Mouse (Mus musculus) CD8-positive naive resting alpha-beta T cell, adult 2 months (primary cell): ENCODE measurements at regions not wholly inside any gene's neighbourhood (a gene's known extent, or its start where the extent isn't known, plus 50 kb on each side); places are given as distances from the start of the nearest gene placed in this dataset.

Experiments
- DNase-seq, 2 experiments: peaks; one replicate each; pipeline ENCODE4 v3.0.0; 2022; ENCODE audit warnings: low read depth in 2 of 2, low spot score in 2 of 2

- no peak for DNase-seq
Measured at GRCm38 (mm10) chr4:87401316-87402172, 171.3 kb upstream of the Slc24a2 start.

GRCm38 (mm10) chr4:87386835-87387234, 156.6 kb upstream of the Slc24a2 start:
- DNase-seq: no peak

GRCm38 (mm10) chr4:87386271-87386670, 156.0 kb upstream of the Slc24a2 start:
- DNase-seq: no peak

DNA sequence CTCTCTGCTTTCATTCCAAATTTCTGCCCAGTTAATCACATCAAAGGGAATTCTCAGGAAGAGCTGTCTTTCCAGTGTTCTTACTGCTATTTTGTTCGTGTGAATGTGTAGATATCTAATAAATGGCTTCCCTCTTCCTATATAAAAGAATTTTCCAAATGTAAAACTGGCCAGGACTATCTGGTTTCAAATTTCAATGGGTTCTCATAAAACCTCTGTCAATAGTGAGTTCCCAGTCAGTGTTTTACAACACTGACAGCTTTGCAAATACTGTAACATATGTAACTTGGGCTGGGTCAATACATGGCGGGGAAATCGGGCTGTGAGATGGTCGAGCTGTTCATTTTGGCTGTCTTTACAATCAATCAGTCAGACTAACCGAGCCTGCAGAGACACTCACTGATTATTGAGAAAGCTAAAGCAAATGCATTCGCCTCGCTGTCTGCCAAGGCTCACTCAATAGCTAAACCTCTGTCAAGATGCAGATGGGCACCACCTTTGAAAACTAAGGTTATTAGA, 155.0 kb upstream of the Slc24a2 start:
- no peak for DNase-seq

- no peak for DNase-seq
Measured at GRCm38 (mm10) chr4:87384469-87385044, 154.3 kb upstream of the Slc24a2 start.

- no peak for DNase-seq
Measured at GRCm38 (mm10) chr4:87380716-87381115, 150.4 kb upstream of the Slc24a2 start.

GRCm38 (mm10) chr4:87379516-87380173, 149.4 kb upstream of the Slc24a2 start:
- no peak for DNase-seq

DNA sequence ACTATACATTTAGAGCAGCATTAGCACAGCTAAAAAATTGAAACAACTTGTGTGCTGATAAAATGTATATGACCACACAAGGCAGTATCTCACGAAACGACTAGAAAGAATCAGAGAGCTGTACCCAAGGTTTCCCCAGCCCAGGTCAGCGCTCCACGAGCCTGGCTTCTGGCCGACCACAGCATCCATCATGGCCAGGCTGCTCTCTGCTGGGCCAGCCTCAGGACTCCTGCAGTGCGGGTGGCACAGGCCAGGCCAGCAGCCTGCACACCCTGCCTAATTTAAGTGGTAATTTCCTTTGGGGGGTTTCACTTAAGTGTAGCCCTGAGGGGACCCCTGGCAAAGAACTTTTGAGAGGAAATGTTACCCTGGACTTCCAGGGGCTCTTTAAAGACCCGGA, 141.7 kb upstream of the Slc24a2 start:
- no peak for DNase-seq

- no peak for DNase-seq
Measured at GRCm38 (mm10) chr4:87369626-87370234, 139.5 kb upstream of the Slc24a2 start.

DNA sequence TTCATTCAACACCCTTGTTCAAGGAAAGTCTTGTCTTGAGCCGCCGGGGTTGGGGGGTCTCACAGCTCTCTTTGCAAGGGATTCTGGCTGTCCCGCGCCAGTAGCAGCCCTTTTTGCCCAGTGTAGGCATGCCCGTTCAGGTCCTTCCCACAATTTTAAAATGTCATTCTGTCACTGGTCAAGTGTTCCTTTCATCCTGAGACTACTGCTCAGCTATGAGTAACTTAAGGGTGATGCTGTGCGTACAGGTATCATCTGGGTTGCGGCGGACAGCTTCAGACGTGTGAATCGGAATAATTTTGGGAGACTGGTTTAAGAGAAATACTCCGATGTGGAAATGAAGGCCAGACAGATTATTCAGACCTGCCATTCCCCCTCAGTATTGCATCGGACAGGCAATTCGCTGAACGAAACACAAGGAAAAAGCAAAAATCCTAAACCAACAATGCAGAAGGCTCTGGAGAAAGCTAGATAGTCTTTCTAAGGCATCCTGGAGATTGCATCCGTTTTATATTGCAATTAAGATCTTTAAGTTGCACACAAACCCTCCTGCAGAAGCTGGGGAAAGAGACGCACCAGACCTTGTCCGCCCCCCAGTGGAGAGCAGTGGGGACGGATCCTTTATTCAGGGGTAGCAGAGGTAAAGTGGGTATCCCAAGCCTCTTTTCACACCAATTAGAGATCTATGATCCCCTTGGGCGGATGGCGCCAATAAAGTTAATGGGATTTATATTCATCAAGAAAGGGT, 138.3 kb upstream of the Slc24a2 start:
- peak; percentile 19 to 56 for DNase-seq

- peak; percentile 77 to 80 for DNase-seq
Measured at GRCm38 (mm10) chr4:87367732-87368412, 137.6 kb upstream of the Slc24a2 start.

DNA sequence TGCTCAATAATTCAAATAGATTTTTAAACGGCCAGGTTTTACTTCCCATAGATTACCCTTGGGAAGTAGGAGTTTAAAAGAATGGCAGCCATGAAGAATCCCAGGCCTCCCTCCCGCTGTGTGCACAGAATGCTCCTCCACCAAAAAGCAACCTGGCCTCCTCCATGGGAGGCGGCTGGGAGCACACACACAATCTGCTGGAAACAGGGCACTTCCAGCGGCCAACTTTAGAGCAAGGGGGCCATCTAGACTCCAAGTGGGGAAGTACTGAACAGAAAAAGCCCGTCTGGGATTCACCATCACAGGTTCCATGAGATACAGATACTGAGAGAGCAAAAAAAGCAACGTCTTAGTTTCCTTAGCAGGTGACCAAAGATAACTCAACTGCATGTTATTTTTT, 131.9 kb upstream of the Slc24a2 start:
- no peak for DNase-seq

- peak in 1 of 2 experiments; percentile 3 for DNase-seq
Measured at GRCm38 (mm10) chr4:87359483-87359882, 129.2 kb upstream of the Slc24a2 start.

DNA sequence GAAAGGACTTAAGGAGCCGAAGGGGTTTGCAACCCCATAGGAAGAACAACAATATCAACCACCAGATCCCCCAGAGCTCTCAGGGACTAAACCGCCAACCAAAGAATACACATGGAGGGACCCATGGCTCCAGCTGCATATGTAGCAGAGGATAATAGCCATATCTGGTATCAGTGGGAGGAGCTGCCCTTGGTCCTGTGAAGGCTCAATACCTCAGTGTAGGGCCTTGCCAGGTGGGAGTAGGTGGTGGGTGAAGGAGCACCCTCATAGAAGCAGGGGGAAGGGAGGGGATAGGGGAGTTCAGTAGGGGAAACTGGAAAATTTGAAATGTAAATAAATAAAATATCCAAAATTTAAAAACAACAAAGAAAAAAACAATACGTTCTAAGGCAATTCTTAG, 128.7 kb upstream of the Slc24a2 start:
- DNase-seq: no peak

- no peak for DNase-seq
Measured at GRCm38 (mm10) chr4:87332968-87333367, 102.7 kb upstream of the Slc24a2 start.

GRCm38 (mm10) chr4:87329136-87329535, 98.9 kb upstream of the Slc24a2 start:
- DNase-seq: no peak

- DNase-seq: no peak
Measured at GRCm38 (mm10) chr4:87321726-87322349, 91.6 kb upstream of the Slc24a2 start.

- no peak for DNase-seq
Measured at GRCm38 (mm10) chr4:87298129-87298528, 67.9 kb upstream of the Slc24a2 start.

- DNase-seq: no peak
Measured at GRCm38 (mm10) chr4:87294538-87294937, 64.3 kb upstream of the Slc24a2 start.
